Mouse (Mus musculus): ENCODE measurements around the gene Nek1.

DNA sequence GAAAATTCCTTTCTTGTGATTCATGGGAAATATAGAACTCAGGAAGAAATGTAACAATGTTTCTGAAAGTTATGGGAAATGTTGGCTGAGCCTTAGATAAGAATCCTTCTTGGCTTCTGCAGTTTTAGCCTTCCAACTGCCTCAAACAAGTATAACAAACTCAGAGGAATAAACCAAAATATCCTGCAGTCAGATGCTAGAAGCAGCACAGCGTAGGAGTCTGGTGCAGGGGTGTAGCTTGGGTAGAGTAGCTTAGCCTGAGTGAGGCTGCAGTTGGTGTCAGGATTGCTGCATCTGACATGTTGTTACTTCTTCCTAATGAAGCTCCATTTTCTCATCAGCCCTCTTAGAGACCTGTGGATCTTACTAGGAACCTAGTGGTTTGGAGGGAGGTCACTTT lies 128.6 kb downstream of the Nek1 start:
- TF ChIP-seq POLR2A (IDR thresholded peaks at IDR 0.05; ENCODE audit: insufficient read depth, low read depth, low read length) (no peak), CTCF (IDR thresholded peaks at IDR 0.05; ENCODE audit: insufficient read depth, low read depth, low read length) (no peak)

All from olfactory bulb, adult 2 months (tissue).